Mouse (Mus musculus): ENCODE measurements around the gene Evpl.
"Not testable (repeated sequence)": the region's sequence is repeated elsewhere in the genome, so short reads cannot be mapped to it uniquely, and the experiment has no call there.

The Evpl gene

GRCm38 (mm10) chr11:116237742-116238395 lies at the start of gene Evpl:
Gene Evpl, minus strand, starts transcription at chr11:116238077.
- no peak for DNase-seq

GRCm38 (mm10) chr11:116287351-116287750 lies 49.5 kb upstream of the Evpl start:
- DNase-seq: no peak

GRCm38 (mm10) chr11:116285770-116286191 lies 47.9 kb upstream of the Evpl start:
- no peak for DNase-seq

GRCm38 (mm10) chr11:116283982-116284381 lies 46.1 kb upstream of the Evpl start:
- DNase-seq: no peak

DNA sequence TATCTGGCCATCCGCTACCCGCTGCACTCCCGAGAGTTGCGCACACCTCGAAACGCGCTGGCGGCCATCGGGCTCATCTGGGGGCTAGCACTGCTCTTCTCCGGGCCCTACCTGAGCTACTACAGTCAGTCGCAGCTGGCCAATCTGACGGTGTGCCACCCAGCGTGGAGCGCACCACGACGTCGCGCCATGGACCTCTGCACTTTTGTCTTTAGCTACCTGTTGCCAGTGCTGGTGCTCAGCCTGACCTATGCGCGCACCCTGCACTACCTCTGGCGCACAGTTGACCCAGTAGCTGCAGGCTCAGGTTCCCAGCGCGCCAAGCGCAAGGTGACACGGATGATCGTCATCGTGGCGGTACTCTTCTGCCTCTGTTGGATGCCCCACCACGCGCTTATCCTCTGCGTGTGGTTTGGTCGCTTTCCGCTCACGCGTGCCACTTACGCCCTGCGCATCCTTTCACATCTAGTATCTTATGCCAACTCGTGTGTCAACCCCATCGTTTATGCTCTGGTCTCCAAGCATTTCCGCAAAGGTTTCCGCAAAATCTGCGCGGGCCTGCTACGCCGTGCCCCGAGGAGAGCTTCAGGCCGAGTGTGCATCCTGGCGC lies 45.1 kb upstream of the Evpl start:
- no peak for DNase-seq

GRCm38 (mm10) chr11:116282089-116282488 lies 44.2 kb upstream of the Evpl start:
- DNase-seq: no peak

DNA sequence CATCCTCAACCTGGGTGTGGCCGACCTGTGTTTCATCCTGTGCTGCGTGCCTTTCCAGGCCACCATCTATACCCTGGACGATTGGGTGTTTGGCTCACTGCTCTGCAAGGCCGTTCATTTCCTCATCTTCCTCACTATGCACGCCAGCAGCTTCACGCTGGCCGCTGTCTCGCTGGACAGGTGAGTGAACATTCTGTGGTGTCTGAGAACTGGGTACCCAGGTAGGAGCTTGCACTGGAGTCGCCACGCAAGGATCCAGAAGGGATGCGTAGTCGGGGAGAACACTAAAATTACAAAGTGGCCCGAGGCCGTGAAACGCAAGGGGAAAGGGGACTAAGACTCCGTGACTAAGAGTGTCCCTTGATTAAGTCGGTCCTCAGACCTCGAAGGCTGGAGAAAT lies 43.8 kb upstream of the Evpl start:
- DNase-seq: no peak

DNA sequence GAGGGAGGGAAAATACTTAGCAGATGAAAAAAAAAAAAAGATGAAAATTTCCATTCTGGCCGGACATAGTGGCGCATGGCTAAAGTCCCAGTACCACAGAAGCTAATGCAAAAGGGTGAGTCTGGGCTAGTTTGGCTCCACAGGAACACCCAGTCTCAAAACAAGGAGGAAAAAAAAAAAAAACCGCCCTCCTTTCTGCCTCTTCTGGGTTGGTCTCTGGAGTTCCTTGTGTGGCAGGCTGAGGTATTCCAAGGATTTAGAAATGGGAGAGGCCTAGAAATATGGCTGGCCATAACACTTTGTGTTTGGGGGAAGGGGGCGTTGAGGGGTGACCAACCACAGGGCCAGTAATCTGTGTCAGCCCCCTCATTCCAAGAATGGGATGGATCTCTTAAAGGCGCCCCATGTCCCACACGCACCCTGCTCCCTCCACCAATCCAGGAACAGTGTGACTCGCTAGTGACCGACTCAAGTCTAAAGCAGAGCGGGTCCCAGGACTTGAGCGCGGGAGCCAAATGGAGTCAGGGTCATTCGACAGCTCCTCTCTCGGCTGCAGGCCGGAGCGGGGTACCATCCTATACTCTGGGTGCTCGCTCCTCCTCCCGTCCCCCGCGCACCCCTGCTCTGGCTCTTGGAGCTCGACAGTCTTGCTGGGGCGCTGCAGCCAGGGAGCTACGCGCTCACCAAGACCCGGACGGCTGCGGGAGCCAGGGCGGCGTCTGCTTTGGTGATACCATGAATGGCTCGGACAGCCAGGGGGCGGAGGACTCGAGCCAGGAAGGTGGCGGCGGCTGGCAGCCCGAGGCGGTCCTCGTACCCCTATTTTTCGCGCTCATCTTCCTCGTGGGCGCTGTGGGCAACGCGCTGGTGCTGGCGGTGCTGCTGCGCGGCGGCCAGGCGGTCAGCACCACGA lies 43.1 kb upstream of the Evpl start, which contains the start of gene Galr2:
Gene Galr2 (plus strand): TSS at position 189 of the 913 bp plus-strand sequence.
- no peak for DNase-seq

DNA sequence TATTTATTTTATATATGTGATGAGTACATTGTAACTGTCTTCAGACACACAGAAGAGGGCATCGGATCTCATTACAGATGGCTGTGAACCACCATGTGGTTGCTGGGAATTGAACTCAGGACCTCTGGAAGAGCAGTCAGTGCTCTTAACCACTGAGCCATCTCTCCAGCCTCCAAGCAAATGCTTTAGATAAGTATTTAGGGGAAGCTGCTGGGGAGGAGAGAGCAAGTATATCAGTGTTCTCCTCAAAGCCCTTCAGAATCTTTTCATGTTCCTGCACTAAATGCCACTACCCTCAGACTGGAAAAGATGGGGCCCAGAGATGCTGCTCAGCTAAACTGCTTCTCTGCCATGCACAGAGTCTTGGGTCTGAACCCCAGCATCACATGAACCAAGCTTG lies 39.3 kb upstream of the Evpl start:
- not testable (repeated sequence) for DNase-seq

GRCm38 (mm10) chr11:116274045-116274666 lies 36.3 kb upstream of the Evpl start, which contains the start of gene Srp68:
Gene Srp68, minus strand, starts transcription at chr11:116274217.
- DNase-seq: peak; percentile 90

- DNase-seq: peak; percentile 30
Observed at GRCm38 (mm10) chr11:116273469-116274044, 35.7 kb upstream of the Evpl start.

GRCm38 (mm10) chr11:116272589-116273468 lies 35.0 kb upstream of the Evpl start:
- DNase-seq: no peak

GRCm38 (mm10) chr11:116269560-116269959 lies 31.7 kb upstream of the Evpl start:
- DNase-seq: no peak

DNA sequence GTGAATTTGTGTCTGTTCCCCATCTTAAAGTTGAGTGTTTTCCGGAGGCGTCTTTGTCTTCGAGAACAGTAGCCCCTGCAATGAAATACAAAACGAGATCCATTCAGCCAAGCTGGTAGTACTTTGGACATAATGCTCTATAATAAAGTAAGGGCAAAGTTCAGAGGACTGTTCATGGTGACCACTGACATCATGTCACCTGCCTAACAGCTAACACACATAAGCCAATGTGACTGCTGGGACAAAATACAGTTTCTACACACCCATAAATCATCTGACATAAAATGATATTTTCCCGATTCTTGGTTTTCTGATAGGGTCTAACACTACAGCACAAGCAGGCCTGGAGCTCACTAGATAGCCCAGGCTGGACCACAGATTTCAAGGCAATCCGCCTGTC lies 30.4 kb upstream of the Evpl start:
- no peak for DNase-seq

- DNase-seq: no peak
Observed at GRCm38 (mm10) chr11:116267637-116268036, 29.8 kb upstream of the Evpl start.

GRCm38 (mm10) chr11:116265850-116266249 lies 28.0 kb upstream of the Evpl start:
- DNase-seq: no peak

- DNase-seq: no peak
Observed at GRCm38 (mm10) chr11:116265352-116265751, 27.5 kb upstream of the Evpl start.

DNA sequence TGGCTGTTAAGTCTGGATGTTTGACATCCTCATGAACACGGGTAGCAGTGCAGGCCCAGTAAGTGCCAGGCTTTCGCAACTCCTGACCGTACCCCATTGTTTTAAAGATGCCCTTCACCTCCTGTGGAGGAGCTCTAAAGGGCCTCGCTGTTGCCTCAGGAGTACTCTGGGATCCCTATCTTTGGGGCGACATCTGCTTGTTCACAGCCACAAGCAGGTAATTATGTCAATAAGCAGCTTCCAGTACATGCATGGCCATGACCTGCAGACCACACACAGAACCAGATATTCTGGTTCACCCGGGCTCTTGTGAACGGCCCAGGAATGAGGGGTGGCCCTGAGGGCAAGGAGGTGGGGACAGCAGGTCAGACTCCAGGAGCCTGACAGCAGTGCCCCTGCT lies 22.4 kb upstream of the Evpl start:
- DNase-seq: no peak

DNA sequence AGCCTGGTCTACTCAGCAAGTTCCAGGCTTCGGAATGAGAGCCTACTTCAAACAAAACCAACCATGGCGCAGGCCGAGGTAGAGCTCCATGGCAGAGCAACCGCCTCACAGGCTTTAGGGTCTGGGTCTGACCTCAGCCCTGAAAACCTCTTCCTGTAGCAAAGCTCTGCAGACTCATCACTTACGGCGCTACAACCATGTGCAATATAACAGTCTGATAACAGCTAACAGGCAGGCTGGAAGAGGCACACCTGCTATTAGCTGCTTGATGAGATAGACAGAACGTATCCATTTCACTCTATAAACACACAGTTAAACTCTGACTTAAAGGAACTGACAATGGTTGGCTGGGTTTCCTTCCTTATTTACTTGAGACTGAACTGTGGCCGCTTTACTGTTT lies 21.6 kb upstream of the Evpl start:
- no peak for DNase-seq

DNA sequence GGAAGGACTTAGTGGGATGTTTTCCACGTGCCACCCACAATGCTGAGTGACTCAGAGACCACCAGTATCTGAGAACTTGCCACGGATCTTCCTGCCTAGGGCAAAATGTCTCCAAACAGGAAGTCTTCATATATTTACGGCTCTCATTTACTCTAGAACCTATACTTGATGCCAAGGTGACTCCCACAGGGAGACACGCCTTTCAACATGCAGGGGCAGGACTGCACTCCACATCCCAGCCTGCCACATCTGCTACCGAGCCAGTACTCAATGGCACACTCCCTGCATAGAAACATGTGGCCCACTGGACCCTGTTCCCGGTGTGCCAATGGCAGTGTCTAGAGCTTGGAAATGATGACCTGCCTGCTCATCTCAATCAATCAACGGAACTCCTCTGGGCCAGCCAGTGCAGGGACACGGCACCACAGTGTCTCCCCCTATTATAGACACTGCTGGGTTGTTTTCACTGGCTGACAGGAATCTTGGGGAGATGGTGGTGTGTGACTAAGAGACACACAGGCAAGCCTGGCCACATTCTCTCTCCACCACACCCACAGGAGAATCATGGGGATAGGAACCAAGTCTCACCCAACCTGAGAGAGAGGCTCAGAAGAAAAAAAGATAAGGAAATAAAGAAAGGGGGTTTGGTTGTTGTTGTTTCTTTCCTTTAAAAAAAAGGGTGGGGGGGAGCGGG lies 18.3 kb upstream of the Evpl start:
- no peak for DNase-seq

Measured in cerebellum, adult 11-12 months (tissue).